Mouse (Mus musculus) CH12.LX (cell line): ENCODE measurements around the gene Tctex1d1.

Experiments
- CHD2 ChIP-seq: IDR thresholded peaks from 2 replicates; pipeline ENCODE4 v1.6.1; 2011; ENCODE audit warnings: low read length, improper control_type of control experiment
- CTCF ChIP-seq, 2 experiments: IDR thresholded peaks in 1 of 2; conservative IDR thresholded peaks in 1 of 2; 2 replicates each; pipeline ENCODE4 v1.5.1; 2011 to 2012; ENCODE audit warnings: low read depth in 2 of 2, low read length in 2 of 2, improper control_type of control experiment in 1 of 2, inconsistent platforms in 1 of 2, mild to moderate bottlenecking in 1 of 2, moderate library complexity in 1 of 2
- E2F4 ChIP-seq: IDR thresholded peaks from 2 replicates; pipeline ENCODE4 v1.6.1; 2011; ENCODE audit warnings: low read depth, low read length, improper control_type of control experiment; ENCODE audit not compliant: insufficient replicate concordance
- IRF4 ChIP-seq: IDR thresholded peaks from 2 replicates; pipeline ENCODE4 v1.6.1; 2014; ENCODE audit warnings: low read depth, mild to moderate bottlenecking, inconsistent platforms, low read length, improper control_type of control experiment
- MAFK ChIP-seq: IDR thresholded peaks from 2 replicates; pipeline ENCODE4 v1.6.1; 2011; ENCODE audit warnings: low read length, improper control_type of control experiment; ENCODE audit not compliant: insufficient replicate concordance
- POLR2A ChIP-seq: IDR thresholded peaks from 2 replicates; pipeline ENCODE4 v1.6.1; 2011; ENCODE audit warnings: low read depth, mild to moderate bottlenecking, improper control_type of control experiment, low read length
- RCOR1 ChIP-seq: conservative IDR thresholded peaks from 2 replicates; pipeline ENCODE4 v1.6.1; 2012; ENCODE audit warnings: low read depth, mild to moderate bottlenecking, inconsistent platforms, low read length, improper control_type of control experiment
- TBP ChIP-seq: conservative IDR thresholded peaks from 2 replicates; pipeline ENCODE4 v1.6.1; 2011; ENCODE audit warnings: low read depth, low read length, improper control_type of control experiment
- TCF12 ChIP-seq: IDR thresholded peaks from 2 replicates; pipeline ENCODE4 v1.6.1; 2014; ENCODE audit warnings: low read depth, mild to moderate bottlenecking, inconsistent platforms, low read length, improper control_type of control experiment
- USF1 ChIP-seq: IDR thresholded peaks from 2 replicates; pipeline ENCODE4 v1.6.1; 2014; ENCODE audit warnings: low read depth, mild to moderate bottlenecking, inconsistent platforms, low read length, improper control_type of control experiment
- USF2 ChIP-seq: conservative IDR thresholded peaks from 2 replicates; pipeline ENCODE4 v1.6.1; 2011; ENCODE audit warnings: low read depth, low read length, improper control_type of control experiment

DNA sequence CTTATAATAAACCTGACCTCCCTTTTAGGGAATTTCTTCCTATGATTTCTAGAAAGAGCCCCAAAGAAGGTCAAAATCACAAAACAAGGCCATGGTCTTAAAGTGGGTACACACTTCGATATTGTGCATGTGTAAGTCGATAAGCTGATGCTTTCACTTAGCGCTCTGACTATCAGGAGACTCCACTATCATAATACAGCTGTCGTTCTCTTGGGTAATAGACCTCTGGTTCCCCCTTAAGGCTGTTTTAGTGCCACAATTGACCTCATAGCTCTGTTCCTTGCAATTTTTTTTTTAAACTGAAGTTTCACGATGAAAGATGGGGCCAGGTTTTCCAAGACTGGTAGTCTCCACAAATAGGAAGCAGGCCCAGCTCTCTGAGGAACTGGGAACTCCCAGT lies 979 bp downstream of the Tctex1d1 start:
- TF ChIP-seq CTCF (conservative IDR thresholded peaks at IDR 0.05 in 1 of 2, IDR thresholded peaks at IDR 0.05 in 1 of 2; ENCODE audit: low read depth in 2 of 2, low read length in 2 of 2) (peak in 1 of 2 experiments; percentile 55; a peak in 2 of 4 replicates), CHD2 (no peak), POLR2A (no peak), USF1 (no peak), USF2 (no peak), MAFK (no peak), RCOR1 (no peak), TBP (no peak), TCF12 (no peak), E2F4 (no peak), IRF4 (no peak)
